ENCODE assay signal across 11 mouse cellular contexts in the genomic region with DNA sequence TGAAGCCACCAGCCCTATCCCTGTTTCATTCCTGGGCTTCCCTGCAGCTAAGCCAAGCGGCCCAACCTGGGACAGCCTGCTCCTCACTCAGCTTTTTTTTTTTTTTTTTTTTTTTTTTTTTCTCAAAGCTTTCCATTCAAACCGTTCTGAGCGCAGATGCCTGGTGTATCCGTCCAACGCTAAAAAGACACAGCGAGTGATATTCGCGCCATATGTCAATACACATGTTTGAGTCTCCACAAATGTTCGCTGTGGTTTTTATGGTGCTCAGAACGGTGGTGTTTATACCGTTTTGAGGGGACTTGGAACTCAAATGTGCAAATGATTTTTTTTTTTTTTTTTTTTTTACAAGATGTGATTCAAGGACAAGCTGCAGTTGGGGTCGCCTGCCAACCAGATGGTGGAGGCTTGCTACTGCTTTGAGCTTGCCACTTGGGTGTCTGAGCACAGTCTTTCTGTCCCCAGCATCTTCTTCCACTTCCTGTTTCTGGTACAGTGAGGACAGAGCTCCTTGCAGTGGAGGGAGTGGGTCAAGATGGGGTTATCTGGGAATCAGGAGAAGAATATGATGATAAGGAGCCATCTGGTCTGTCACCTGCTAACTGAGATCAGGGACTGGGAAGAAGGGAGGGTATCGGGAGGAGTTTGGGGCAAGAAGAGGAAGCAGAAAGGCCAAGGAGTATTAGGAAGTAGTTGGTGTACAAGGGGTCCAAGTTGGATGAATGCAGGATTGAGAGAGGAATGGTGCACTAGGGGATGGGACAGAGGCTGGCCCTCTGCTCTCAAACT. TPM values are rescaled to one million over a fixed set of nuclear protein-coding genes. Genes with fewer than 3 reads are reported as not detected.
A peak's percentile ranks its signal among the peaks of the same experiment; 100 is the strongest.
DNase-seq lines count a peak whose midpoint lies in the region; ATAC-seq lines count a peak whose summit lies in the region.
"Had no signal": no experiment of that assay in that cellular context is flagged by ENCODE, and none has a peak within 500 bp of the region (broad histone marks: within the 10 kb centered on the region; RNA-seq: fewer than 3 reads in every experiment).

No protein-coding gene starts in this region.

- no peaks in the 10 kb centered on the region for H3K9me3 ChIP-seq in embryonic facial prominence, embryonic 14.5 days (ENCODE audit: control insufficient read depth, low read length)
- H3K9me3 ChIP-seq in embryonic facial prominence, embryonic 10.5 days: no peaks in the 10 kb centered on the region

- no peak overlapping the region for H3K9ac ChIP-seq in embryonic facial prominence, embryonic 14.5 days (ENCODE audit: low read depth, low read length)
- H3K9ac ChIP-seq: lung, embryonic 14.5 days had no signal

- no peak overlapping the region for H3K27ac ChIP-seq in embryonic facial prominence, embryonic 14.5 days (replicated peaks; ENCODE audit: low read depth, low read length)
- H3K27ac ChIP-seq in embryonic facial prominence, embryonic 10.5 days (replicated peaks): no peak overlapping the region

- ATAC-seq in embryonic facial prominence, embryonic 14.5 days (ENCODE audit: low read depth): no peak
- ATAC-seq: intestine, embryonic 16.5 days had no signal

- WGBS in embryonic facial prominence, embryonic 14.5 days: 73% methylated on average over 13 of the region's 13 CpGs
- 84% methylated on average over 13 of the region's 13 CpGs for WGBS in embryonic facial prominence, embryonic 10.5 days

- no peak overlapping the region for H3K4me3 ChIP-seq in embryonic facial prominence, embryonic 14.5 days (ENCODE audit: low read depth, low read length)
- no peak overlapping the region for H3K4me3 ChIP-seq in embryonic facial prominence, embryonic 10.5 days

- H3K27me3 ChIP-seq in embryonic facial prominence, embryonic 14.5 days (replicated peaks; ENCODE audit: control insufficient read depth, insufficient read depth, low read length): 0 out of 2 replicates have a peak, but pooled peaks cover 4% of the 10 kb centered on the region
- H3K27me3 ChIP-seq in embryonic facial prominence, embryonic 10.5 days (replicated peaks; ENCODE audit: low read depth, poor library complexity, severe bottlenecking): 0 out of 2 replicates have a peak, but pooled peaks cover 9% of the 10 kb centered on the region

- peak; percentile 24 for DNase-seq in embryonic facial prominence, embryonic 14.5 days (ENCODE audit: low spot score)
- DNase-seq in embryonic facial prominence, embryonic 10.5 days (ENCODE audit: low spot score): no peak
- DNase-seq in cerebellum, postnatal 10 days: peak; percentile 54 to 59
- peak; percentile 75 for DNase-seq in layer of hippocampus, adult 9-11 months
- DNase-seq in right cerebral cortex, postnatal 25 days: peak; percentile 48
- DNase-seq in heart, adult 18-20 months: no peak
- DNase-seq in adrenal gland, adult 2 months: no peak
- no peak for DNase-seq in urinary bladder, postnatal 25 days (ENCODE audit: low spot score)
- DNase-seq: lung, embryonic 14.5 days; midbrain, embryonic 14.5 days had no signal

- no peak overlapping the region for H3K4me2 ChIP-seq in embryonic facial prominence, embryonic 14.5 days (ENCODE audit: low read depth, low read length)
- H3K4me2 ChIP-seq: lung, embryonic 14.5 days had no signal

- no peaks in the 10 kb centered on the region for H3K36me3 ChIP-seq in embryonic facial prominence, embryonic 14.5 days (ENCODE audit: control insufficient read depth, insufficient read depth, low read length)
- H3K36me3 ChIP-seq in embryonic facial prominence, embryonic 10.5 days (replicated peaks): no peaks in the 10 kb centered on the region

- H3K4me1 ChIP-seq in embryonic facial prominence, embryonic 14.5 days (ENCODE audit: control insufficient read depth, insufficient read depth, low read length): no peaks in the 10 kb centered on the region
- H3K4me1 ChIP-seq in embryonic facial prominence, embryonic 10.5 days: peaks cover 8% of the 10 kb centered on the region

RNA-seq across cellular contexts. Expression of a gene that starts 36.1 kb away (rescaled TPM):
- polyA plus RNA-seq in embryonic facial prominence, embryonic 14.5 days (2014; fragmentation: Nextera tagmentation; extraction: Ambion mirVana): 60.6 and 65.5 TPM in 2 replicates
- polyA plus RNA-seq in embryonic facial prominence, embryonic 10.5 days (2016; fragmentation: Nextera tagmentation; extraction: Ambion mirVana): 75.3 and 77.8 TPM in 2 replicates
- total RNA-seq in heart, adult 18-20 months (2021): 10 to 100 TPM; 78.7 to 87.5 TPM
- 100 to 1,000 TPM; 101 to 105 TPM for total RNA-seq in adrenal gland, adult 2 months (2021)
- polyA plus RNA-seq in adrenal gland, adult 2 months (2012; rRNA removed): 46.2 and 52.3 TPM in 2 replicates

Comparison
In these comparisons a context has a peak if more than half of its experiments do, and no peak if none do; other contexts are left out.
1. DNase-seq: peak in embryonic facial prominence, embryonic 14.5 days (single experiment), cerebellum, postnatal 10 days (2 of 2), layer of hippocampus, adult 9-11 months (single experiment) and right cerebral cortex, postnatal 25 days (single experiment); none in embryonic facial prominence, embryonic 10.5 days (single experiment), heart, adult 18-20 months (0 of 2), adrenal gland, adult 2 months (single experiment) and urinary bladder, postnatal 25 days (single experiment).